Mouse (Mus musculus) lung, adult 2 months (tissue): ENCODE data around the gene Gm49388.

Source experiments
- CTCF ChIP-seq: fragments of 200-500 bp; IDR thresholded peaks from 2 replicates; pipeline ENCODE4 v1.5.1; 2011; ENCODE audit warnings: mild to moderate bottlenecking, low read length, control low read depth; ENCODE audit not compliant: insufficient read depth
- POLR2A ChIP-seq: fragments of 200-500 bp; IDR thresholded peaks from 2 replicates; pipeline ENCODE4 v1.6.1; 2011; ENCODE audit warnings: low read depth, mild to moderate bottlenecking, control low read depth, low read length, borderline replicate concordance; ENCODE audit errors: extremely low read depth

DNA sequence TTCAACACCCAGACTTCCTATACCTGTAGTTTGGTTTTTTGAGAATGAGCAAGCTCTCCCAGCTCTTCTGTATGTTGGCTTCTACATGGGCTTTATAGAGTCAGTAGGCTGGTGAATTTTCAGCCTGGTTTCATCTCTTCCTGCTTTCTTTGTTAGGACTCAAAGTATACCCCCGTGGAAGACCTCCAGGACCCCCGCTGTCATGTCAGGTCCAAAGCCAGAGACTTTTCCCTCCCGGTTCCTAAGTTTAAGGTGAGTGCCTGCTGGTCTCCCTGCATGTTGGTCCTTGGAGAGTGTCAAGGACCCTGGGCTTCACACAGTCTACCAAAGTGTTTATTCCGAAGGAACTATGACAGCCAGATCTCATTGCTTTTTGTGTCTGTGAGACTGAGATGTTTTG, 7.1 kb upstream of the Gm49388 start:
- no peak for TF ChIP-seq CTCF
- TF ChIP-seq POLR2A = no peak
